Mouse (Mus musculus) G1E (cell line): ENCODE data around the gene Wnt6.

Experiments used
- CTCF ChIP-seq: IDR thresholded peaks from 2 replicates; pipeline ENCODE4 v1.5.1; 2012; ENCODE audit warnings: low read depth, low read length, inconsistent platforms, mixed read lengths
- POLR2AphosphoS5 ChIP-seq: IDR thresholded peaks from 2 replicates; pipeline ENCODE4 v1.6.1; 2012; ENCODE audit warnings: low read depth, low read length, inconsistent platforms; ENCODE audit not compliant: insufficient replicate concordance

DNA sequence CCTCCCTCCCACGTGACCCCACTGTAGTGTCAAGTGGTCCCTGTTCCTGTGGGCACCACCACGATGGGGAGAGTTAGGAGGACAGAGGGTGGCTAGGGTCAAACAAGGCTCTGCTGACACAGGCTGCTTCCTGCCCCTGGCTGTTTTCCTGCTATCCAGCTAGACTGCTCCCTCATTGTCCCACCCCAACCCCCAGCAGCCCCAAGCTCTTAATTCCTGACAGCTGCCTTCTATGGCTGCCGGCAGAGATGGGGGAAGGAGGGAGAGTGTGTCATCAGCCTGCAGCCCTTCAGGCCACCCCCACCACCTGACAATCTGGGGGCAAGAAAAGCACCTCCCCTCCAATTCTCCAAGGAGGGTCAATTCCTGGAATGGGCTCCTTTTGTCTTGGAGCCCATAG, 18.4 kb downstream of the Wnt6 start:
- TF ChIP-seq CTCF (no peak), POLR2AphosphoS5 (no peak)
